Mouse (Mus musculus): ENCODE data around the gene Gtf2ird2. TPM values are rescaled to one million over a fixed set of nuclear protein-coding genes. Genes with fewer than 3 reads are reported as not detected.

The Gtf2ird2 gene
- polyA plus RNA-seq (2017; shearing (Covaris generic)) = 10 to 100 TPM in 1 of 2 experiments, 1 to 10 TPM in 1; 9.3 to 11.5 TPM

DNA sequence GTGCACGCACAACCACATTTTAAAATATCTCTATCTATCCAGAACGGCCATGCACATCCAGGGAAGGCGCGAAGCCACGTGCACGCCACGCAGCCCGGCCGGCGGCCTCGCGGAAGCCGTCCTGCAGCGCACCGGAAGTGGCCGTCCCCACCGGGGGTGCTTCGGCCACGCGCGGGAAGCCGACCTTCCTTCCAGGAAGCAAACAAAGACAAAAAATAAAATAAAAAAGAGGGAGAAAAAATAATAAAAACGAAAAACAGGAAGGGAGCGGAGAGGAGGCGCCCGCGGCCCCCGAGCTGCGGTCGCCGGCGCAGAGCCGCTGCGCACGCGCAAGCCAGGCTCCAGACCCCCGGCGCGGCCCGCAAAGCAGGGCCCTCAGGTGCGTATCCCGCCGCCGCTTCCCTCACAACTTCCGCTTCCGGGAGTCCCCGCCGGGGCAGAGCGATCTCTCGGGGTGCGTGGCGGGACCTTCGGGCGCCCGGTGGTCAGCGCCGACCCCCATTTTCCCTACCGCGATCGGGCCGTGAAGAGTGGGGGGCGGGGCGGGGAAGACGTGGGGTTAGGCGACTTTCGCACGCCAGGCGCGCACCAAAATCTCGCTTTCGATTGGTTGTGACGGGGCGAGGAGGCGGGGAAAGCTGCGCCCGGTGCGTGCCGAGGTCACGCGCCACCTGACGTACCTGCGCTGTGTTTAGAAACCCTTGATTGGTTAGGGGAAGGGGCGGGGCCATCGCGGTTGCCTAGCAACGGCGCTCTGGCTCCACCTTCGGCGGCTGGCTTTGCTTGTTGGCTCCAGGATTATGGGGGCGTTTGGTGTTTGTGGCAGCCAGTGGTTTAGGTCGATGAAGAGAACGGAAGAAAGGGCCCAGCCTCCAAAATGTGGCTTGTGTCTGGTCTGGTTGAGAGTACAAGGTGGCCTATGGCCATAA is at the start of gene Gtf2ird2:
Gtf2ird2 (plus strand) TSS at position 140 of the 929 bp plus-strand sequence.

DNA sequence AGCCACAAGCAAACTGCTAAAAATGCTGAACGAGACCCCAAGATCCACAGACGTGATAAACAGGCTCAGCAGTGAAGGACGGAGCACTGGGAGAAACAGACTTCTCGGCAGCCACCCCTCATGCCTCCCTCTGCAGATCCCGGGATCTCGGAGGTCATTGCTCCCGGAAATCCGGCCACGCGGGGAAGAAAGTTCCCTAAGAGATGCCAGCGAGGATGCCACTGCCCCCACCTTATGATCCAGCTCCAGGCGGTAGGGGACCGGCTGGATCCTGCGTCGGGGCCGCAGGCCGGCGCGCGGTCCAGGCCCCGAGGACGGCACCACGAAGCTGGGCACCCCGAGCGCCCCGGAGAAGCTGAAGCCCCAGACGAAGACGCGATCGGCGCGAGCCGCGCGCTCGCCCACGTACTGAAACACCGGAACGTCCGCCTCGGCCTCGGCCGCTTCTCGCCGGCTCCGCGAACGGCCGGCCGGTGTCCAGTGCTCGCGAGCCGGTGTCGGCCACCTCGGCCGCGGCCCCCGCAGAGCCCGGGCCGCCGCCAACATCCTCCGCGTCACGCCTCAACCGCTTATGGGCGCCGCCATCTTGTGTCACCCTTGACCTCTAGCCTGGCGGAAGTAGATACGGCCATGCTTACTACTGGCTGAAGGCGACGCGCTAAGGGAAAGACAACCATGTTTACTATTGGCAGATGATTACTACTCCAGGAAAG is 7.5 kb upstream of the Gtf2ird2 start, which contains the start of gene Rcc1l:
Rcc1l (minus strand) TSS at position 606 of the 713 bp plus-strand sequence.

DNA sequence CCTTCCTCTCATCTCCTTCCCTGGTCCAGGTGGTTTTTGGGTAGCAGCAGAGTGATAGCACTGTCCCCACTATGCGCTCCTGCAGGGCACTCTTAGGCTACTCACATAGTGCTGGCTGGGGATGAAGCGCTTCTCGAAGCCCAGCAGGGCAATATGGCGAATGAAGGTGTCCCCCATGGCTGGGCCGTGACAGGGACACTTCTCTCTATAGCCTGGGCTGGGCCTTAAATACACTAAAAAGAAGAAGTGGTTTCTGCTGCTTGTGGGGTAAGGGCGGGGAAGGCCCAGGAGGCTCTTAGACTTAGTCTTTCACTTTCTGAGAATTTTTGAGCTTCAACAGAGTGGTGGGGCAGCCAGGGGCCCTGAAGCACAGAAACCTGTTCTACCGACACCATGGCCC is 45.6 kb downstream of the Gtf2ird2 start, which contains the start of gene Ncf1:
Ncf1 (minus strand) TSS at position 235 of the 400 bp plus-strand sequence.

Other genes starting within 250 kb of the Gtf2ird2 start
- gene Castor2, start 84.3 kb upstream of the Gtf2ird2 start, polyA plus RNA-seq (2017; shearing (Covaris generic)) = 10 to 100 TPM in 1 of 2 experiments, 1 to 10 TPM in 1; 4.5 to 13.0 TPM
- 10 to 100 TPM; 11.3 to 17.1 TPM for gene Rcc1l, start 7.2 kb upstream of the Gtf2ird2 start, polyA plus RNA-seq (2017; shearing (Covaris generic))
- gene Ncf1, start 45.6 kb downstream of the Gtf2ird2 start, polyA plus RNA-seq (2017; shearing (Covaris generic)) = 10 to 100 TPM; 22.8 to 31.3 TPM
- 100 to 1,000 TPM in 1 of 2 experiments, 10 to 100 TPM in 1; 76.2 to 145 TPM for gene Gtf2i, start 130.7 kb downstream of the Gtf2ird2 start, polyA plus RNA-seq (2017; shearing (Covaris generic))

Data from activated CD4-positive, CD25-positive, alpha-beta regulatory T cell (primary cell).